Mouse (Mus musculus) spleen, postnatal 10 days (tissue): ENCODE data around the gene Ms4a6d.
"Not testable (repeated sequence)": the region's sequence is repeated elsewhere in the genome, so short reads cannot be mapped to it uniquely, and the experiment has no call there.

ENCODE experiments used
- DNase-seq, 2 experiments: peaks; one replicate each; pipeline ENCODE4 v3.0.0; 2021 to 2022; ENCODE audit warnings: low spot score in 2 of 2

Gene Ms4a6d

DNA sequence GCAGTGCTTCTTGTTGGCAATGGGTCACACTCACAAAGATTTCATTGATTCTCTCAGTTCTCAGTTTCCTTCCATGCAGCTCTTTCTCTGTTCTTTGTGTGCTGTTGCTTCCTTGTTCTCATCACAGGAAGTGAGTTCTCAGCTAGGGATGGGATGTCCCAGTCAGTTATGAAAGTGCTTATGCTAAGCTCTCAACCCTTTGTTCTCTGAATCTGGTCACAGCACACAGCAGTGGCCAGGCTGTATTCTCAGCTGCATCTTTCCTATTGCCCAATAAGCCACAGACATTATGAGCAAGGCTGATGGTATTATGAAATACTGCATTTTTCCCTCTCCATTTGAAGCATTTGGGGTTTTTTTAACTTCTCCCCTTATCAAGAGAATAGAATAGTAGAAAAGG, 45.1 kb downstream of the Ms4a6d start:
- not testable (repeated sequence) for DNase-seq

DNA sequence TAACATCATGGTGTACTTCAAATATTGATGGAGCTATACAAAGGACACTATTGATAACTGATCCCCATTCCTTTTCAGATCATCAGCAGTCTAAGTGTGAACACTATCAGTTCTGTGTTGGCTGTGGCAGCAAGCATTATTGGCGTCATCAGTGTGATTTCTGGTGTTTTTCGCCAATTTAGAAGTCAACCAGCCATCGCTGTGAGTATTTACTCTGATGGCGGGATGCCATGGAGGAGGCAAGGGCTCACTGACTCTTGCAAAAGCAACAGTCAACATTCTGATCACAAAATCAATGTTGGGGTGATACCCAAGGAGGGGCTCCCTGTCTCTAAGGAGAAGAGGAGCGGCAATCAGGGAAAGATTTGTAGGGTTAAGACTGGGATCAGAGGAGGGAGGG, 49.9 kb downstream of the Ms4a6d start:
- no peak for DNase-seq

DNA sequence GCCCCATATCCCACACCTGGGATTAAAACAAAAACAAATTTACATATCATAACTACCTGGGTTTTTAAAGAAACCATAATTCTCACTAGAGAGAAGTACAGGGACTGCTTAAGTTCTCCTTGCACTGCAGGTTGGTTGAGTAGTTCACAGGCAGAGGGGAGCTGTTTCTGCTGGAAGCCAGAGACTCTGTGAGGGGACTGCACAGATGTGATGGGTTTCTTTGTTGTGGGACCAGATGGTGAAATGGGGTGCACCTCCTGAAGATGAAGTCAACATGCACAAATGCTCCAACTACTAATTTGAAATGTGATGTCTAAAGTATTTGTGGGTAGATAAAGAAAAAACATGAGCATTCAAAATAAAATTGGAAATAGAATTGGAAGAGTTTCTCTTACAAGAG, 56.7 kb downstream of the Ms4a6d start:
- DNase-seq, result no peak

DNA sequence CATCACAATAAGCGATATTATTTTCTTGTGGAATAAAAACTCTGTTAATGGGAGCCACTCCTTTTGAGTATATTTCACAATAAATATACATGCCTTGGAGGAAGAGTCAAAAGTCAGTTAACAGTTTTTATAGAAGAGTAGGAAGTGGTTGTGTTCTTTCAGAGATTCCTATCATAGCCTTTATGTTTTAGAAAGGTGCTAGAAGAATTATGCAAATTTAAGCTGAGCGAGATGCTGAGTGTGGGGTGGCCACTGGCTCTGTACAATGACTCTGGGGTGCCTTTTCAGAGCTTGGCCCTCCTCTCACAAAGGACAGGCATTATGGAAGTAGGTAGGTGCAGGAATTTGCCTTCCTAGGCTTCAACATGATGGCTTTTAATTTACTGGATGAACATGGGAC, 60.3 kb downstream of the Ms4a6d start:
- not testable (repeated sequence) for DNase-seq

DNA sequence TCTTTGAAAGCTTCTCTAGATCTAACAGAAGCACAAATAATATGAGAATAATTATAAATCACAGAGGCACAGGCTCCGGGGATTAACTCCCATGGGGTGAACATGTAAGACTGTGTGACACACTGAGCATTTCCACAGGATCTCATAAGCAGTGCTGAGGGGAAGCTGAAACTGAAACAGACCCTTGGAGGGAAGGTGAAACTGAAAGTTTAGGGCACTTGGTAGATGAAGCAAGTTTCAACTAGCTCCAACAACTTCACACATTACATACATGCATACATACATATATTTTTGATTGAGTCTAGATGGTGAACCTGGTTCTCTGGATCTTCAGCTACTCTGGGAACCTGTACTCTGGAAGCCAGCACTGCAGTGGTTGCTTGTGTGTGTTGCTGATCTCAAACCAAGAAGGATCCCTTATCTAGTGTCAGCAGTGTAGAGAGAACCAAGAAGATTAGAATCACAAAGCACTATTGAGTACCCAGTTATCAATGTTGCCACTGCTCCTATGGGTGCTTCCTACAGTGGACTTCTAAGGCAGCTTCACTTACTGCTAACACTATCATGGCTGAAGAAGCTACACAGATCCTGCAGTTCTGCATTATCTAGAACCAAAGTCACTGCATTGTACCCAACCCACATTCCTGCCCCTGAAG, 64.4 kb downstream of the Ms4a6d start:
- DNase-seq, result peak in 1 of 2 experiments; percentile 15

DNA sequence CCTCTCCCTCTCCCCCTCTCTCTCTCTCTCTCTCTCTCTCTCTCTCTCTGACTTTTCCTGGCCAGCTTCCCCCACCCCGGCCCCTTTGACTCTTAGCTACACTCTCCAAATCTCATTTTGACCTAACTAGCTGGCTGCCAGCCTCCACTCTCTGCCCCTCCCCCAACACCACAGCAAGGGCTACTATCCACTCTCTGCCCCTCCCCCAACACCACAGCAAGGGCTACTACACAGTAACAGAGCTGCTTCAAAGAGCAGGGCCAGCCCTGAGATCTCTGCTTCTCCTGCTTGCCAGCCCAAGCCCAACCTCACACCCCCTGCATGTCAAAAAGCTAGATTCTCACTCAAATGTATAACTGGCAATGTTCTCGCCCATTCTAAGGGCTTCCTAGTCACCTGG, 67.3 kb downstream of the Ms4a6d start:
- DNase-seq, result no peak
